Mouse (Mus musculus): ENCODE measurements at regions not wholly inside any gene's neighbourhood (a gene's known extent, or its start where the extent isn't known, plus 50 kb on each side); places are given as distances from the start of the nearest gene placed in this dataset.
A peak's percentile ranks its signal among the peaks of the same experiment; 100 is the strongest.

- H3K4me1 ChIP-seq (ENCODE audit: control insufficient read depth, insufficient read depth, low read length): no peaks in the 10 kb centered on the region
- H3K9ac ChIP-seq (ENCODE audit: low read length): no peak overlapping the region
- no peak overlapping the region for H3K4me3 ChIP-seq (ENCODE audit: low read depth, low read length)
- H3K27me3 ChIP-seq (ENCODE audit: control insufficient read depth, insufficient read depth, low read length): no peaks in the 10 kb centered on the region
- ATAC-seq (ENCODE audit: low FRiP score): no peak
- WGBS: 81% methylated on average over 16 of the region's 16 CpGs
- no peak overlapping the region for H3K4me2 ChIP-seq
- H3K27ac ChIP-seq (ENCODE audit: low read depth, low read length): no peak overlapping the region
- no peaks in the 10 kb centered on the region for H3K9me3 ChIP-seq (ENCODE audit: control insufficient read depth, low read length)
- no peaks in the 10 kb centered on the region for H3K36me3 ChIP-seq (ENCODE audit: control insufficient read depth, insufficient read depth, low read length)
- DNase-seq (ENCODE audit: low spot score, missing footprints): no peak
These were observed 77.3 kb upstream of the Pmepa1 start for GRCm38 (mm10) chr2:173353435-173354241.

GRCm38 (mm10) chr2:173356786-173357185 lies 80.5 kb upstream of the Pmepa1 start:
- no peak overlapping the region for H3K4me3 ChIP-seq (ENCODE audit: low read depth, low read length)
- no peaks in the 10 kb centered on the region for H3K36me3 ChIP-seq (ENCODE audit: control insufficient read depth, insufficient read depth, low read length)
- no peak for ATAC-seq (ENCODE audit: low FRiP score)
- H3K9me3 ChIP-seq (ENCODE audit: control insufficient read depth, low read length): no peaks in the 10 kb centered on the region
- no peaks in the 10 kb centered on the region for H3K4me1 ChIP-seq (ENCODE audit: control insufficient read depth, insufficient read depth, low read length)
- H3K4me2 ChIP-seq: no peak overlapping the region
- no peak overlapping the region for H3K27ac ChIP-seq (ENCODE audit: low read depth, low read length)
- H3K27me3 ChIP-seq (ENCODE audit: control insufficient read depth, insufficient read depth, low read length): no peaks in the 10 kb centered on the region
- no peak for DNase-seq (ENCODE audit: low spot score, missing footprints)
- no peak overlapping the region for H3K9ac ChIP-seq (ENCODE audit: low read length)
- WGBS: 55% methylated on average over 5 of the region's 5 CpGs

GRCm38 (mm10) chr2:173365441-173366166 lies 89.3 kb upstream of the Pmepa1 start:
- Histone ChIP-seq H3K27ac (ENCODE audit: low read depth, low read length) (no peak overlapping the region), H3K4me3 (ENCODE audit: low read depth, low read length) (no peak overlapping the region), H3K36me3 (ENCODE audit: control insufficient read depth, insufficient read depth, low read length) (no peaks in the 10 kb centered on the region), H3K27me3 (ENCODE audit: control insufficient read depth, insufficient read depth, low read length) (no peaks in the 10 kb centered on the region), H3K4me1 (ENCODE audit: control insufficient read depth, insufficient read depth, low read length) (no peaks in the 10 kb centered on the region; the same call in none of the 2 replicates), H3K4me2 (peak overlapping the region; percentile 35), H3K9me3 (ENCODE audit: control insufficient read depth, low read length) (no peaks in the 10 kb centered on the region), H3K9ac (ENCODE audit: low read length) (peak overlapping the region; percentile 16; the same call in 1 of the 2 replicates)
- peak; percentile 82 for DNase-seq (ENCODE audit: low spot score, missing footprints)
- ATAC-seq (ENCODE audit: low FRiP score): peak; percentile 20; the same call in 1 of the 2 replicates
- WGBS: 21% methylated on average over 24 of the region's 24 CpGs

GRCm38 (mm10) chr2:173366734-173367133 lies 90.4 kb upstream of the Pmepa1 start:
- H3K4me1 ChIP-seq (ENCODE audit: control insufficient read depth, insufficient read depth, low read length): no peaks in the 10 kb centered on the region; the same call in none of the 2 replicates
- WGBS: 82% methylated on average over 11 of the region's 11 CpGs
- ATAC-seq (ENCODE audit: low FRiP score): no peak
- H3K27ac ChIP-seq (ENCODE audit: low read depth, low read length): no peak overlapping the region
- H3K36me3 ChIP-seq (ENCODE audit: control insufficient read depth, insufficient read depth, low read length): no peaks in the 10 kb centered on the region
- no peaks in the 10 kb centered on the region for H3K27me3 ChIP-seq (ENCODE audit: control insufficient read depth, insufficient read depth, low read length)
- H3K4me2 ChIP-seq: no peak overlapping the region
- no peak overlapping the region for H3K9ac ChIP-seq (ENCODE audit: low read length)
- no peaks in the 10 kb centered on the region for H3K9me3 ChIP-seq (ENCODE audit: control insufficient read depth, low read length)
- no peak overlapping the region for H3K4me3 ChIP-seq (ENCODE audit: low read depth, low read length)
- peak; percentile 69 for DNase-seq (ENCODE audit: low spot score, missing footprints)

- 50% methylated on average over 7 of the region's 7 CpGs for WGBS
- ATAC-seq (ENCODE audit: low FRiP score) (no peak), DNase-seq (ENCODE audit: low spot score, missing footprints) (no peak)
- Histone ChIP-seq H3K4me1 (ENCODE audit: control insufficient read depth, insufficient read depth, low read length) (no peaks in the 10 kb centered on the region; the same call in none of the 2 replicates), H3K27ac (ENCODE audit: low read depth, low read length) (no peak overlapping the region), H3K27me3 (ENCODE audit: control insufficient read depth, insufficient read depth, low read length) (no peaks in the 10 kb centered on the region), H3K36me3 (ENCODE audit: control insufficient read depth, insufficient read depth, low read length) (no peaks in the 10 kb centered on the region), H3K9me3 (ENCODE audit: control insufficient read depth, low read length) (no peaks in the 10 kb centered on the region), H3K4me3 (ENCODE audit: low read depth, low read length) (no peak overlapping the region), H3K4me2 (no peak overlapping the region), H3K9ac (ENCODE audit: low read length) (no peak overlapping the region)
These were observed 92.6 kb upstream of the Pmepa1 start for GRCm38 (mm10) chr2:173368899-173369298.

GRCm38 (mm10) chr2:173376926-173377325 lies 100.6 kb upstream of the Pmepa1 start:
- H3K9me3 ChIP-seq (ENCODE audit: control insufficient read depth, low read length): no peaks in the 10 kb centered on the region
- no peak for ATAC-seq (ENCODE audit: low FRiP score)
- 77% methylated on average over 6 of the region's 6 CpGs for WGBS

GRCm38 (mm10) chr2:173377497-173378257 lies 101.3 kb upstream of the Pmepa1 start:
- ATAC-seq (ENCODE audit: low FRiP score) (no peak), DNase-seq (ENCODE audit: low spot score, missing footprints) (peak; percentile 59)
- no peak overlapping the region for H3K4me3 ChIP-seq (ENCODE audit: low read depth, low read length)
- H3K27me3 ChIP-seq (ENCODE audit: control insufficient read depth, insufficient read depth, low read length): no peaks in the 10 kb centered on the region
- H3K36me3 ChIP-seq (ENCODE audit: control insufficient read depth, insufficient read depth, low read length): no peaks in the 10 kb centered on the region
- H3K27ac ChIP-seq (ENCODE audit: low read depth, low read length): no peak overlapping the region
- no peaks in the 10 kb centered on the region for H3K4me1 ChIP-seq (ENCODE audit: control insufficient read depth, insufficient read depth, low read length)
- no peak overlapping the region for H3K4me2 ChIP-seq
- WGBS: 74% methylated on average over 10 of the region's 12 CpGs
- H3K9ac ChIP-seq (ENCODE audit: low read length): no peak overlapping the region
- no peaks in the 10 kb centered on the region for H3K9me3 ChIP-seq (ENCODE audit: control insufficient read depth, low read length)

More at GRCm38 (mm10) chr2:173376926-173377325, 100.6 kb upstream of the Pmepa1 start:
- peak; percentile 37 for DNase-seq (ENCODE audit: low spot score, missing footprints)
- Histone ChIP-seq H3K27ac (ENCODE audit: low read depth, low read length) (no peak overlapping the region), H3K27me3 (ENCODE audit: control insufficient read depth, insufficient read depth, low read length) (no peaks in the 10 kb centered on the region), H3K4me3 (ENCODE audit: low read depth, low read length) (no peak overlapping the region), H3K4me2 (no peak overlapping the region), H3K9ac (ENCODE audit: low read length) (no peak overlapping the region), H3K36me3 (ENCODE audit: control insufficient read depth, insufficient read depth, low read length) (no peaks in the 10 kb centered on the region), H3K4me1 (ENCODE audit: control insufficient read depth, insufficient read depth, low read length) (no peaks in the 10 kb centered on the region)

- H3K9ac ChIP-seq (ENCODE audit: low read length): no peak overlapping the region
- DNase-seq (ENCODE audit: low spot score, missing footprints): peak; percentile 66
- no peak overlapping the region for H3K4me2 ChIP-seq
- no peak overlapping the region for H3K27ac ChIP-seq (ENCODE audit: low read depth, low read length)
- H3K9me3 ChIP-seq (ENCODE audit: control insufficient read depth, low read length): no peaks in the 10 kb centered on the region
- H3K4me3 ChIP-seq (ENCODE audit: low read depth, low read length): no peak overlapping the region
- no peaks in the 10 kb centered on the region for H3K36me3 ChIP-seq (ENCODE audit: control insufficient read depth, insufficient read depth, low read length)
- 90% methylated on average over 1 of the region's 1 CpGs for whole genome bisulfite sequencing
- no peaks in the 10 kb centered on the region for H3K27me3 ChIP-seq (ENCODE audit: control insufficient read depth, insufficient read depth, low read length)
- no peak for ATAC-seq (ENCODE audit: low FRiP score)
- no peaks in the 10 kb centered on the region for H3K4me1 ChIP-seq (ENCODE audit: control insufficient read depth, insufficient read depth, low read length)
These were observed 103.4 kb upstream of the Pmepa1 start for GRCm38 (mm10) chr2:173379736-173380135.
